Mouse (Mus musculus) cortical plate, adult 2 months (tissue): ENCODE results near the gene Tdgf1. TPM values are rescaled to one million over a fixed set of nuclear protein-coding genes. Genes with fewer than 3 reads are reported as not detected.

Experiments used
- H3K27ac ChIP-seq: fragments of 200-500 bp; 2 replicates; pipeline ENCODE4 v1.5.1; 2012; ENCODE audit warnings: low read length, control low read depth, inconsistent platforms; ENCODE audit not compliant: insufficient read depth
- H3K4me1 ChIP-seq: fragments of 200-500 bp; 2 replicates; pipeline ENCODE4 v1.6.1; 2011; ENCODE audit warnings: low read length; ENCODE audit not compliant: control insufficient read depth, insufficient read depth
- H3K4me3 ChIP-seq: fragments of 200-500 bp; 2 replicates; pipeline ENCODE4 v1.5.1; 2011; ENCODE audit warnings: mild to moderate bottlenecking, low read length, control low read depth; ENCODE audit not compliant: insufficient read depth
- CTCF ChIP-seq: fragments of 200-500 bp; IDR thresholded peaks from 2 replicates; pipeline ENCODE4 v1.5.1; 2011; ENCODE audit warnings: mild to moderate bottlenecking, control low read depth, low read length; ENCODE audit not compliant: insufficient read depth; ENCODE audit errors: extremely low read depth
- POLR2A ChIP-seq: fragments of 200-500 bp; IDR thresholded peaks from 2 replicates; pipeline ENCODE4 v1.6.1; 2011; ENCODE audit warnings: mild to moderate bottlenecking, low read length, control low read depth; ENCODE audit not compliant: insufficient read depth; ENCODE audit errors: extremely low read depth
- polyA plus RNA-seq: library from polyadenylated mRNA; depleted of rRNA; stranded (reverse); fragments of >200 nt; gene quantifications from 2 replicates; pipeline ENCODE4 v1.2.3, GENCODE M21; 2012

The Tdgf1 gene
- polyA plus RNA-seq, 1 experiment = 1.3 TPM

DNA sequence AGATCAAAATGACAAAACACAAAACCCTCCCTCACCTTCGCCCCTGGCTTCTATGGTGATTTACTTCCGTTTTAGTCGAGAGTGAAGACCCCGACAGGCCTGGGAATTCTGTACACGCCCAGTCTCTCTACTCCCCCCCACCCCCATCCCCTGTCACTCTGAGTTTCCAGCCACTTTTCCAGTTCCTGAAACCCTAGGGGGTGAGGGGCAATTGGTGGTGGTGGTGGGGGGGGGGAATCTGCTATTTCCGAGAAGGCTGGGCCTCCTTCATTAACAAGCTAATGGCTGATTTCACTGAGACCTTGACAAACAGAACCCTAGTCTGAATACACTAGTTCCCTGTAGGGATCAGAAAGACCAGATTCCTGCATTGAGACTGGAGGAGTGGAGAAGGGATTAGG is 1.3 kb upstream of the Tdgf1 start:
- H3K4me1 ChIP-seq = no peaks in the 10 kb centered on the region
- H3K27ac ChIP-seq = no peak overlapping the region
- no peak for TF ChIP-seq CTCF
- TF ChIP-seq POLR2A = no peak
- no peak overlapping the region for H3K4me3 ChIP-seq

DNA sequence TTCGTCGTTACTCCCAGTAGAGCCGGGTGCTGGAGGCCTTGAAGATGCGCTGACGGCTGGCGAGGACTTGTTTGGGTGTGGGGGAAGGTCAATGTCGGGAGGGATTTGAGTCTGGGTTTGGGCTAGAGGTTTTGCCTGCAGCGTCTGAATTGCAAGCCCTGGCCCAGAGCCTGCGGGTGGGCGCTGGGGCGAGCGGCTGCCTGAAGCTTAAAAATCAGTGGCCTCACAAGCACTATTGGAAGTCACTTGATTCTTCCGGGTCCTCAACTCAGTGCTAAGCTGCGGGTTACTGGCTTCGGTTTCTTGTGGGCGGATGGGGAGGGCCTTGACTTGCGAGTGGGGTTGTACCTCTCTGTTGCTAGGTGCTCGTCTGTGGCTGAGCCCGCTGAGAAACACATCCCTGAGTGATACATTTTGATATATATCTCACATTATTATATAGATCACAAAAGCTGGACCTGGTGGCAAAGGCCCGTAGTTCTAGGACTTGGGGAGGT is 638 bp upstream of the Tdgf1 start:
- no peaks in the 10 kb centered on the region for H3K4me1 ChIP-seq
- H3K27ac ChIP-seq = no peak overlapping the region
- TF ChIP-seq CTCF (no peak), POLR2A (no peak)
- H3K4me3 ChIP-seq = no peak overlapping the region

DNA sequence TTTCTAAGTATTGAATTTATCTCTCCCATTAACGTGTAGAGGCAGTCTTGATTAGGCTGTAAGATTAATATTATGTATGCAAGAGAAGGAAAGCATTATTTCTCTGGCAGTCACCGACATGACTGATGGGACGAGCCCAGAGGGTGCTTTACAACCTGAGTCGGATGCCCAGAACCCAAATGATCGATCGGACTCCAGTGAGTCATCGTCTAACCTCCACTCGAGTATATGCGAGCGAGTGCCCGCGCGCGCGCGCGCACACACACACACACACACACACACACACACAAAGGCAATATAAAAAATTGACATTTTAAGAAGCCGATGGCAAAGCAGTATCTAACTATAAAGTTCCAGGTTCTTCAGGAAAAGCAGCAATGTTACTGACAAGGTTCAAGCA is 615 bp downstream of the Tdgf1 start:
- Histone ChIP-seq H3K27ac (no peak overlapping the region), H3K4me3 (no peak overlapping the region), H3K4me1 (no peaks in the 10 kb centered on the region)
- TF ChIP-seq POLR2A (no peak), CTCF (no peak)

DNA sequence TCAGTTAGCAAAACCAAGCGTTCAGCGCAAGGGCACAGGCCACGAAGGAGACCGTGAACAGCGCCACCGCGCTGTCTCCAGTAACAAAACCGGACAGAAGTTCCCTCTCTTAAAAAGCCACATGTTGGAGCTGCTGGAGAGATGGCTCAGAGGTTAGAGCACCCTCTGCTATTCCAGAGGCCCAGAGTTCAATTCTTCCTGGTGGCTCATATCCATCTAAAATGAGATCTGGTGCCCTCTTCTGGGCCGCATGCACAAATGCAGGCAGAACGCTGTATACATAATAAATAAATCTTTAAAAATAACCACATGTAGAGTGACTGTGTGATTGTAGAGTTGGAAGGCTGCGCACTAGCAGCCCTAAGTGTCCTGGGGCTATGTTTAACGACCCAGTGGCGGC is 1.7 kb downstream of the Tdgf1 start:
- TF ChIP-seq POLR2A (no peak), CTCF (peak; percentile 42)
- no peak overlapping the region for H3K4me3 ChIP-seq
- no peak overlapping the region for H3K27ac ChIP-seq
- H3K4me1 ChIP-seq = no peaks in the 10 kb centered on the region

DNA sequence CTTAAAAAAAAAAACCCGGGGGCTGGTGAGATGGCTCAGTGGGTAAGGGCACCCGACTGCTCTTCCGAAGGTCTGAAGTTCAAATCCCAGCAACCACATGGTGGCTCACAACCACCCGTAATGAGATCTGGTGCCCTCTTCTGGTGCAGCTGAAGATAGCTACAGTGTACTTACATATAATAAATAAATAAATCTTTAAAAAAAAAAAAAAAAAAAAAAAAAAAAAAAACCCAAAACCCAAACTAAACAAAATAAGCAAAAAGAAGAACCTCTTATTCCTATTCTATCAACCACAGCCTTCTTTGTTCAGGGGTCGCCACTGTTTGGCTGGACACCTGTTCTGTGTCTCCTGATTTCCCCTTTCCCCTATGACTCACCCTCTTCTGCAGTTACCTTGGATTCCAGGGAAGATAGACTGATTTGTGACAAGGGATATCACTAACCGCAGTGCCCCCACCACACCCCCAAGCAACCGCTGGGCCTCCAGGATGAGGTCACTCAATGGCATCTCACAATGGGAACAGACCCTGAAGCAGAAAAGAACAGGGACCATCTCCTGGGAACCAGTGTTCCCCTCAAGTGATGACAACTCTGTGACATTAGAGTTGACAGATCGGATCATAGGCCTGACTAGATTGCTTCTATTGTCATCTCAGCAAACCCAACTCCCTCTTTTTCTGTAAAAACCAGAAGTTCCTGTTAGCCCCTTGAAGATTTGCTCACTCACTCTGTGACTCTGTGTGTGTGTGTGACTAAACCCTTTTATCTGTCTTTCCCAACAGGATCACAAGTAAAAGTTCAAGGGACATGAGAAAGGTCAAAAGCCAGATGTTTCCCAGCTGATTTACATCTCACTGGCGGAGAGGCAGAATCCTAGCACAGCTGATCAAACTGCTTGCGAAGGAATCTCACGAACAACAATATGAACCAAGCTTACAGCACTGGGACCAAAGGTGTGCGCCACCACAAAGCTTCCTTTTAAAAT is 8.2 kb downstream of the Tdgf1 start:
- TF ChIP-seq POLR2A (no peak), CTCF (no peak)
- Histone ChIP-seq H3K27ac (no peak overlapping the region), H3K4me1 (no peaks in the 10 kb centered on the region; the same call in 1 of the 2 replicates), H3K4me3 (no peak overlapping the region)

DNA sequence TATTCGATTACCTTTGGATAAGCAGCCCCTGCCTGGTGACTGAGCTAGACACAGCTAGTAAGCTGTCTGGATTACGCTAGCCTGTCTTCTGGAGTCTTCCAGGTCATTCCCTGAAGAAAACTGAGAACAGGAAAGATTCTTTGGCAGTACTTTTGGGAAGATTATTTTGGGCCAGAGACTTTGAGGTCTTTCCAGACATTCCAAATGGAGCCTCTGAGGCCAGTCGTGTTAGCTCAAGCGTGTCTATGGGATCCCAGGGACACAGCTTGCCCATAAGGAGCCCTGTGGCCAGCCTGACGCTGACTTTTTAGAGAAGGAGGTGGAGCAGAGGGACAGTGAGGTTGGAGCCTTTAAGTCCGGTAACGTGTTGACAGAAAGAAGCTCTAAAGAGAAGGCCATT is 10.0 kb downstream of the Tdgf1 start:
- TF ChIP-seq POLR2A (no peak), CTCF (no peak)
- Histone ChIP-seq H3K27ac (peak overlapping the region; percentile 35; the same call in 1 of the 2 replicates), H3K4me1 (no peaks in the 10 kb centered on the region; the same call in 1 of the 2 replicates), H3K4me3 (no peak overlapping the region)

DNA sequence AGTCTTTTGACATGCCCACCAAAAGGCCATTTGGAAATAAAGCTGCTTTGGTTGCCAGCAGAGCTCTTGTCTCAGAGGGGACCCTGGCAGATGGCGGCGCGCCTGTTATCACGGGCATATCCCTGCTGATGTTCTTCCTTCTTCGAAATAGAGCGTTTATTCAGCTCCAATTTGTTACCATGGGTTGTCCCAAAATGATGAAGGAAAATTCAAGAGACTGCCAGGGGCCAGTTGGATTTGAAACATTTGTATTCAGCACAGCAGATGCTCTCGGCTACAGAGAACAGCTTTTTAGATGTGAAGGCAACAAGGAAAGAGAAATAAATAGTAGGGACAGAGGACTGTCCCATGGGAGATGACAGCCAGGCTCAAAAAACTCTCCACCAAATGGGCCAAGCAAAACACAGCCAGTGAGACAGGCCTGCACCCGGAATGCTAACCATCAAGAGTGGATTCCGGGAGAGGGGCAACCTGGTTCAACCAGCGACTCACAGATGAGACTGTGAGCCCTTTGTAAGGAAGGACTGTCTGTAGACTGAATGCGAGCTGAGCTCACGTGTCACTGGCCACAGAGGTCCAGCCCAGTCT is 12.0 kb downstream of the Tdgf1 start:
- TF ChIP-seq CTCF = no peak
- H3K4me1 ChIP-seq = no peaks in the 10 kb centered on the region; the same call in 1 of the 2 replicates
- no peak overlapping the region for H3K4me3 ChIP-seq
- peak overlapping the region; percentile 75 for H3K27ac ChIP-seq

DNA sequence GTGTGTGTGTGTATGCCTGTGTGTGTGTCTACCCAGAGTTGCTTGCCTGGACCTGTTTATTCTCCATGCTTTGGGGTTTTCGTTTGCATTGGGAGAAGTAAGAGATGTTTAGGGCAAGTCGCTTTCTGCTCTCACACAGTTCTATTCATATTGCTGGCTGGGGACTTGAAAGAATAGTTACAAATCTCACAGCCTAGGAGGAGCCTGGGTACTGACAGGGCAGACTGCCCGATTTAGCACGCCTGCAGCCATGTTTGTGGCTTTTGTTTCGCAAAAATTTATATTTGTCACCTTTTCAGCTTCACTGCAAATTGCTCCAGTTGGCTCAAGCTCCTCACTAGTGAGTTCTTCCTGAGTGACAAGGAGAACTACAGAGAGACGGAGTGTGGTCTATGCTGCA is 14.4 kb downstream of the Tdgf1 start:
- H3K4me3 ChIP-seq = no peak overlapping the region
- no peaks in the 10 kb centered on the region; the same call in 1 of the 2 replicates for H3K4me1 ChIP-seq
- H3K27ac ChIP-seq = no peak overlapping the region
- TF ChIP-seq POLR2A = no peak
- no peak for TF ChIP-seq CTCF

DNA sequence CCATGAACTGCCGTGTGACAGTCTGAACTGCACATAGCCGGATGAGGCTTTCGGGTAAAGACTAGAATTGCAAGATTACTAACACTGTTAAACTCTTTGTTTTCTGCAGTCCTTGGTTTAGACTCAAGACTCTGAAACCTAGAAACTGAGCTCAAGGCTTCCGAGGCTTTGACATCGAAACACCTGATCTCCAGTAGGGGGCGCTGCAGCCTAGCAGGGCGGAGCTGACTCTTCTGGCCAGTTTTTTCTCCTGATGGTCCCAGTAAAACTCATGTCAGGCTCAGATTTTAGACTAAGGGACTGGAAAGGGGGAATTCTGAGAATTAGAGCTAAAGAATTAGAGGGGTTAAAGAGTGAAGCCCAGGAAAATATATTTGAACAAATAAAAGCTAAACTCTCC is 23.2 kb downstream of the Tdgf1 start:
- TF ChIP-seq POLR2A = no peak
- TF ChIP-seq CTCF = peak; percentile 93
- Histone ChIP-seq H3K27ac (no peak overlapping the region), H3K4me3 (no peak overlapping the region), H3K4me1 (no peaks in the 10 kb centered on the region)
